ENCODE assay signal across 8 mouse cellular contexts in genomic region chr3:97160908-97161307, GRCm38 (mm10). TPM values are rescaled to one million over a fixed set of nuclear protein-coding genes. Genes with fewer than 3 reads are reported as not detected.
DNase-seq lines count a peak whose midpoint lies in the region; ATAC-seq and TF ChIP-seq lines count a peak whose summit lies in the region.

No protein-coding gene starts in this region.

- no peaks in the 10 kb centered on the region; the same call in 1 of the 2 replicates for H3K4me1 ChIP-seq in forebrain, embryonic 14.5 days (ENCODE audit: control insufficient read depth, insufficient read depth, low read length)
- H3K4me1 ChIP-seq in forebrain, embryonic 12.5 days = peaks cover 10% of the 10 kb centered on the region
- H3K4me1 ChIP-seq in ES-Bruce4 (ENCODE audit: control insufficient read depth, insufficient read depth, low read length) = peaks cover 5% of the 10 kb centered on the region
- H3K4me1 ChIP-seq in stomach, postnatal 0 days (replicated peaks; ENCODE audit: control insufficient read depth, insufficient read depth) = no peaks in the 10 kb centered on the region
- H3K4me1 ChIP-seq in forebrain, embryonic 16.5 days (replicated peaks; ENCODE audit: control insufficient read depth, insufficient read depth, low read length) = peaks cover 12% of the 10 kb centered on the region

- no peaks in the 10 kb centered on the region for H3K27me3 ChIP-seq in forebrain, embryonic 14.5 days (replicated peaks; ENCODE audit: control insufficient read depth, insufficient read depth, low read length)
- H3K27me3 ChIP-seq in forebrain, embryonic 12.5 days = no peaks in the 10 kb centered on the region
- no peaks in the 10 kb centered on the region for H3K27me3 ChIP-seq in ES-Bruce4 (ENCODE audit: control insufficient read depth, insufficient read depth, low read length, poor library complexity, severe bottlenecking)
- H3K27me3 ChIP-seq in stomach, postnatal 0 days (ENCODE audit: control insufficient read depth, insufficient read depth, low read length) = no peaks in the 10 kb centered on the region
- no peaks in the 10 kb centered on the region for H3K27me3 ChIP-seq in forebrain, embryonic 16.5 days (replicated peaks; ENCODE audit: control insufficient read depth, insufficient read depth, low read length)

- TF ChIP-seq CTCF in ES-Bruce4 (IDR thresholded peaks at IDR 0.05; ENCODE audit: low read depth, low read length) = no peak
- no peak for TF ChIP-seq CTCF in stomach, postnatal 0 days (IDR thresholded peaks at IDR 0.05; ENCODE audit: low read depth)

- H3K9me3 ChIP-seq in forebrain, embryonic 14.5 days (replicated peaks; ENCODE audit: control insufficient read depth, low read length) = no peaks in the 10 kb centered on the region
- H3K9me3 ChIP-seq in forebrain, embryonic 12.5 days = no peaks in the 10 kb centered on the region
- no peaks in the 10 kb centered on the region for H3K9me3 ChIP-seq in ES-Bruce4 (replicated peaks; ENCODE audit: control insufficient read depth, insufficient read depth, low read length, poor library complexity, severe bottlenecking)
- no peaks in the 10 kb centered on the region for H3K9me3 ChIP-seq in stomach, postnatal 0 days (ENCODE audit: control insufficient read depth, low read length)
- no peaks in the 10 kb centered on the region for H3K9me3 ChIP-seq in forebrain, embryonic 16.5 days (ENCODE audit: control insufficient read depth, low read length)

- no peak overlapping the region for H3K27ac ChIP-seq in forebrain, embryonic 14.5 days (ENCODE audit: low read depth, low read length)
- no peak overlapping the region for H3K27ac ChIP-seq in forebrain, embryonic 12.5 days
- H3K27ac ChIP-seq in ES-Bruce4 (ENCODE audit: insufficient read depth, low read length) = peak overlapping the region; percentile 66
- no peak overlapping the region for H3K27ac ChIP-seq in stomach, postnatal 0 days (replicated peaks)
- no peak overlapping the region for H3K27ac ChIP-seq in forebrain, embryonic 16.5 days (ENCODE audit: low read length)

- intact Hi-C loops in left cerebral cortex, postnatal 10 days (cut with DNase I) = no loop called here

- peak; percentile 34 for DNase-seq in forebrain, embryonic 14.5 days (ENCODE audit: low spot score)
- DNase-seq in heart, adult 9 months (ENCODE audit: low spot score in 2 of 2) = peak; percentile 43 to 44
- DNase-seq in left cerebral cortex, postnatal 10 days (ENCODE audit: extremely low spot score in 1 of 2, low spot score in 2 of 2) = peak; percentile 25 to 45
- peak; percentile 31 for DNase-seq in stomach, postnatal 0 days (ENCODE audit: low spot score)
- no peak for DNase-seq in Muller cell, postnatal 12 days (ENCODE audit: inconsistent ontology term)

- no peak for TF ChIP-seq EP300 in ES-Bruce4 (IDR thresholded peaks at IDR 0.05; ENCODE audit: insufficient read depth, low read depth, low read length)
- no peak for TF ChIP-seq EP300 in stomach, postnatal 0 days (optimal IDR thresholded peaks at IDR 0.05)

- no peak overlapping the region for H3K4me2 ChIP-seq in forebrain, embryonic 14.5 days (ENCODE audit: low read length)
- H3K4me2 ChIP-seq in forebrain, embryonic 12.5 days = no peak overlapping the region
- peak overlapping the region; percentile 31 for H3K4me2 ChIP-seq in stomach, postnatal 0 days (replicated peaks; ENCODE audit: low read depth)
- no peak overlapping the region for H3K4me2 ChIP-seq in forebrain, embryonic 16.5 days (ENCODE audit: low read length)

- no peak overlapping the region for H3K4me3 ChIP-seq in forebrain, embryonic 14.5 days (ENCODE audit: low read depth, low read length)
- no peak overlapping the region for H3K4me3 ChIP-seq in forebrain, embryonic 12.5 days (replicated peaks)
- peak overlapping the region; percentile 11 for H3K4me3 ChIP-seq in ES-Bruce4 (ENCODE audit: low read depth, low read length)
- H3K4me3 ChIP-seq in stomach, postnatal 0 days (ENCODE audit: low read depth, low read length) = no peak overlapping the region
- H3K4me3 ChIP-seq in forebrain, embryonic 16.5 days (replicated peaks; ENCODE audit: low read length) = no peak overlapping the region

- ATAC-seq in forebrain, embryonic 14.5 days = no peak
- ATAC-seq in forebrain, embryonic 12.5 days (ENCODE audit: low FRiP score) = no peak
- ATAC-seq in stomach, postnatal 0 days (ENCODE audit: low FRiP score, low TSS enrichment) = no peak
- no peak for ATAC-seq in forebrain, embryonic 16.5 days

- H3K36me3 ChIP-seq in forebrain, embryonic 14.5 days (ENCODE audit: control insufficient read depth, insufficient read depth, low read length) = 0 out of 2 replicates have a peak, but pooled peaks cover under 1% of the 10 kb centered on the region
- peaks cover 3% of the 10 kb centered on the region; the same call in 1 of the 2 replicates for H3K36me3 ChIP-seq in forebrain, embryonic 12.5 days (replicated peaks)
- peaks cover 7% of the 10 kb centered on the region for H3K36me3 ChIP-seq in ES-Bruce4 (ENCODE audit: control insufficient read depth, insufficient read depth, low read length, poor library complexity, severe bottlenecking)
- no peaks in the 10 kb centered on the region for H3K36me3 ChIP-seq in stomach, postnatal 0 days (ENCODE audit: control insufficient read depth, insufficient read depth, low read length)
- H3K36me3 ChIP-seq in forebrain, embryonic 16.5 days (ENCODE audit: control insufficient read depth, insufficient read depth) = no peaks in the 10 kb centered on the region

- no peak overlapping the region for H3K9ac ChIP-seq in forebrain, embryonic 14.5 days (ENCODE audit: low read length)
- no peak overlapping the region for H3K9ac ChIP-seq in forebrain, embryonic 12.5 days
- peak overlapping the region; percentile 22 for H3K9ac ChIP-seq in ES-Bruce4 (ENCODE audit: low read depth, poor library complexity, severe bottlenecking)
- H3K9ac ChIP-seq in stomach, postnatal 0 days (ENCODE audit: low read length) = 0 out of 2 replicates have a peak overlapping the region, but pooled peaks have one; percentile 23
- no peak overlapping the region; the same call in 1 of the 2 replicates for H3K9ac ChIP-seq in forebrain, embryonic 16.5 days (replicated peaks; ENCODE audit: low read depth, low read length)

- 50% methylated on average over 10 of the region's 10 CpGs for WGBS in forebrain, embryonic 14.5 days
- 75% methylated on average over 10 of the region's 10 CpGs for WGBS in forebrain, embryonic 12.5 days
- WGBS in stomach, postnatal 0 days = 35% methylated on average over 10 of the region's 10 CpGs
- WGBS in forebrain, embryonic 16.5 days = 35% methylated on average over 10 of the region's 10 CpGs

- TF ChIP-seq POLR2A in ES-Bruce4 (IDR thresholded peaks at IDR 0.05; ENCODE audit: insufficient read depth, low read length) = no peak

RNA-seq across cellular contexts. Expression of gene Acp6, which starts 2.3 kb away (rescaled TPM):
- 15.6 and 20.4 TPM in 2 replicates for polyA plus RNA-seq in forebrain, embryonic 14.5 days (2014; fragmentation: Nextera tagmentation; extraction: Ambion mirVana)
- polyA plus RNA-seq in forebrain, embryonic 12.5 days (2016; fragmentation: Nextera tagmentation; extraction: Ambion mirVana) = 29.7 and 32.2 TPM in 2 replicates
- 62.3 and 67.2 TPM in 2 replicates for polyA plus RNA-seq in ES-Bruce4 (2011; ENCODE audit: insufficient read depth, insufficient read length, low read depth, missing spikeins)
- 10 to 100 TPM; 14.2 to 17.8 TPM for total RNA-seq in left cerebral cortex, postnatal 10 days (2021)
- 25.1 and 28.7 TPM in 2 replicates for polyA plus RNA-seq in stomach, postnatal 0 days (2015; fragmentation: Nextera tagmentation; extraction: Ambion mirVana)
- 29.4 TPM in 2 replicates for polyA plus RNA-seq in forebrain, embryonic 16.5 days (2015; fragmentation: Nextera tagmentation; extraction: Ambion mirVana)

Comparison
In these comparisons a context has a peak if more than half of its experiments do, and no peak if none do; other contexts are left out.
1. H3K9ac ChIP-seq: peak in ES-Bruce4 (single experiment) and stomach, postnatal 0 days (single experiment); none in forebrain, embryonic 14.5 days (single experiment), forebrain, embryonic 12.5 days (single experiment) and forebrain, embryonic 16.5 days (single experiment).